Mouse (Mus musculus) spleen, postnatal 4 days (tissue): Measurements from ENCODE around the gene Cnpy4.
"Not testable (repeated sequence)": the region's sequence is repeated elsewhere in the genome, so short reads cannot be mapped to it uniquely, and the experiment has no call there.

ENCODE experiments used
- DNase-seq, 2 experiments: peaks; one replicate each; pipeline ENCODE4 v3.0.0; 2022; ENCODE audit warnings: low spot score in 2 of 2

Cnpy4 gene

DNA sequence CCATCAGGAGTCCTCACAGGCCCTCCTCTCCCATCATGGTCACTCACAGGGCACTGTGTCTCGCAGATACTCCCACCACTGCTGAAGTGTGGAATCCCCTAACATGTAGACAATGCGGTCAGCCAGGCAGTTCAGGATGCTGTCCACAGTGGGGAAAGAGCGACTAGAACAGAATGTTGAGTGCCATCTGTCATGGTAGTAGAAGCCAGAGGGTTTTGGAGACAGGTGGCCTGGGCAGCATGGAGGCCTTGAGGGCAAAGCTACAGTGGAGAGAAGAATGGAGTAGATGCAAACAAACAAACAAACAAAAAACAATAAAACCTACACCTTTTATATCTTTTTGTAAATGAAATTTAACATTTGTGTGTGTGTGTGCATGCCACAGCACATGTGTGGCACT, 14.8 kb downstream of the Cnpy4 start:
- DNase-seq, result no peak

GRCm38 (mm10) chr5:138207253-138207652, 20.0 kb downstream of the Cnpy4 start:
- no peak for DNase-seq

- DNase-seq, result no peak
Observed at GRCm38 (mm10) chr5:138207873-138208272, 20.6 kb downstream of the Cnpy4 start.

DNA sequence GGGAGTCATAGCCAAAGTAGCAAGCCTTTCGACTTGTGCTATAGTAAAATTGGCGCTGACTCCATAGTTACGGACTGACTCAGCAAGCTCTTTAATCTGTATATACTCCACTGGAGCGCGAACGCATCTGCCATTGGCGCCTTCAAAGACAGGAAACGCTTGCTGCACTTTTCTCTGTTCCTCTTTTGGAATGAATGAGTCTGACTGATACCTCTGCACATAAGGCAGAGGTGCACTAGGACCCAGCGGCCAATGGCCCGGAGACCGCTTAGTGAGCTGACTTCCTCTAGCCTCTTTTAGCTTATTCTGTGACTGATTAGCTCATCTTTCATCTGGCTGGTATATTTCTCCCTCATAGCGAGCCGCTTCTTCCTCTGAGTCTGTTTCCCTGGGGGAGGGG, 29.3 kb downstream of the Cnpy4 start:
- DNase-seq, result not testable (repeated sequence)

- no peak for DNase-seq
Observed at GRCm38 (mm10) chr5:138219864-138220263, 32.6 kb downstream of the Cnpy4 start.

DNA sequence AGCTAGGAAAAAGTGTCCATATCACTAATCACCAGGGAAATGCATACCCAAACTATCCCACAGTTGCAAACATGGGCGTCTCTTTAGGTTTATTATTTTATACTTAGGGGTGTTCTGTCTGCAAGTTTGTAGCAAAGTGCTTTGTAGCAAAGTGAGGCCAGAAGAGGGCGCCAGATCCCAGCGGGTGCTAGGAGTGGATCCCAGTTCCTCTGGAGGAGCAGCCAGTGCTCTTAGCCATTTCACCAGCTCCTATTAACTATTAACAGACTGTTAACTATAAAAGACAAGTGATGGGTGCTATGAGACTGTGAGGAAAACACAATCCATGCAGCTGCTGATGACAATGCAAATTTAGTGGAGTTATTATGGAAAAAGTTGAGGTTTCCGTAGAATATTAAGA, 34.8 kb downstream of the Cnpy4 start:
- DNase-seq, result peak; percentile 80 to 95

- no peak for DNase-seq
Observed at GRCm38 (mm10) chr5:138223287-138223686, 36.0 kb downstream of the Cnpy4 start.

DNA sequence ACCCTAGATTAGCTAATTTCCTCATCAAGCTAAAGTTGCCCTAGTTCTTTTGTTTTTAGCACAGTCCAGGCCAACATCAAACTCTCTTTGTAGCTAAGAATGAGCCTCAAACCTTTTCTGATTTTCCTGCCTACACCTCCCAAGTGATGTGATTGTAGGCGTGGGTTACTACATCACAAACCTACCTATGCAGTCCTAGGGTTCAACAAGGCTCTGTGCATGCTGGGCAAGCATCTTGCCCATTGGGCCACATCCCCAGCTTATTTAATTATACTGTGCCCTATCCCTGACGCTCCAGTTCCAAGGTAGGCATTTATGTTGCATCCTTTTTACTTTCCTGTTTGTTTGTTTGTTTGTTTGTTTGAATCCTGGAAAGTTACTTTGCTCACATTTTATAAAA, 38.4 kb downstream of the Cnpy4 start, which contains the start of gene Nxpe5:
TSS of gene Nxpe5 (plus strand) at position 199 of the 400 bp plus-strand sequence.
- DNase-seq, result no peak

- no peak for DNase-seq
Observed at GRCm38 (mm10) chr5:138226491-138226890, 39.2 kb downstream of the Cnpy4 start.

DNA sequence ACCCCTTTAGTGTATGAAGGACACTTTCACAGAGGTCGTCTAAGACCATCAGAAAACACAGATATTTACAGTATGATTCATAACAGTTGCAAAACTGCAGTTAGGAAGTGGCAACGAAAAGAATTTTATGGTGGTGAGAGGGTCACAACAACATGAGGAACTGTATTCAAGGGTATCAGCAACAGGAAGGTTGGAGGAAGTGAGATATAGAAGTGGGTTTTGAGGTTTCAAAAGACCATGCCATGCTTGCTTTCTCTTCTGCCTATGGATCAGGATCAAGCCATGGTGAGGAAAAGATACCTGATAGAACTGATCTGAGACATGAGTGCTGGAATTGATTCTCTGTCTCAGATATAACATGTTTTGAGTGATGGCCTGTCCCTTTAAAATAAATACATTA, 40.1 kb downstream of the Cnpy4 start:
- DNase-seq, result no peak

- peak; percentile 41 to 80 for DNase-seq
Observed at GRCm38 (mm10) chr5:138228026-138228425, 40.7 kb downstream of the Cnpy4 start.

DNA sequence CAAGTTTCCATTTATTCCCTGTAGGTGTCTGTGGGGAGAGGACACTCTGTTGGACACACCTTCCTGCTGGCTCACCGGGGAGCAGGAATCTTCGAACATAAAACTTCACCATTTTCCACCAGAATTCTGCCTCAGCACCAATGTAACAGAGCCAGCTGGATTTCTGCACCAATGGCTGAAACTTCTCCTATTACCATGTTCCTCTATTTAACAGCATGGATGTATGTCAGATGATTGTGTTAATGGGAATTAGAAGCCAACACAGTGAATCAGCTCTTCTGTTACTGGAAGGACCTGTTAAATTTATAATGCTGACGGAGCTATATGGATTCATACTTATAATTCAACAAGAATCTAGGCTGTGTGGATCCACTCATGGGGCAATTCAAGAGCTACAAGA, 42.2 kb downstream of the Cnpy4 start:
- DNase-seq, result no peak

- no peak for DNase-seq
Observed at GRCm38 (mm10) chr5:138233778-138234177, 46.5 kb downstream of the Cnpy4 start.

DNA sequence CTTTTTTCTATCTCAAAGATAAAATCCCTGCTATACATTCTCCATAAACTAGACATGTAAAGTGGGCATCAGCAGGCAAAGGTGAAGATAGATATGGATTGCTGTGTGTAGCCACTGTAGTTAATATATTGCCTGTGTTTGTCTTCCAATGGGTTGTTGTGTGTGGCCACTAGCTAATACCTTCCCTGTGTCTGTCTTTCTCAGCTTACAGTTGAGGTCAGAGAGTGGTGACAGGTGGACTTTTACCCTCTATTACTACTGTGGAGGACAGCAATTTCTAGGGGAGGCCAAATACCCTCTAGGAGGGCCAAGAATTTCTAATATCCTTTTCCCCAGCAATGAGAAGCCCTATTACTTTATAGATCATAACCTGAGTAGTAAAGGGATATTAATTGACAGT, 46.9 kb downstream of the Cnpy4 start:
- no peak for DNase-seq

GRCm38 (mm10) chr5:138241511-138241910, 54.2 kb downstream of the Cnpy4 start:
- no peak for DNase-seq
